In genomic region chr7:131371470-131371860, GRCm38 (mm10) we compare ENCODE assay signal across 9 mouse cellular contexts. TPM values are rescaled to one million over a fixed set of nuclear protein-coding genes. Genes with fewer than 3 reads are reported as not detected.
DNase-seq lines count a peak whose midpoint lies in the region; ATAC-seq and TF ChIP-seq lines count a peak whose summit lies in the region.
"Had no signal": no experiment of that assay in that cellular context is flagged by ENCODE, and none has a peak within 500 bp of the region (broad histone marks: within the 10 kb centered on the region; RNA-seq: fewer than 3 reads in every experiment).

No protein-coding gene starts in this region.

- peaks cover 14% of the 10 kb centered on the region for H3K36me3 ChIP-seq in heart, embryonic 14.5 days (ENCODE audit: control insufficient read depth, insufficient read depth, low read length)
- H3K36me3 ChIP-seq in MEL (ENCODE audit: control insufficient read depth in 1 of 2, insufficient read depth in 2 of 2, low read length in 2 of 2): peaks cover 0 to 15% of the 10 kb centered on the region in 2 experiments; a peak in 2 of 4 replicates
- peaks cover 19% of the 10 kb centered on the region for H3K36me3 ChIP-seq in hindbrain, embryonic 10.5 days

- DNase-seq in heart, postnatal 36 days: no peak
- DNase-seq in MEL (ENCODE audit: low read depth, low spot score): no peak
- no peak for DNase-seq in hindbrain, embryonic 10.5 days (ENCODE audit: low spot score)
- DNase-seq in left cerebral cortex, postnatal 4 days: no peak
- no peak for DNase-seq in urinary bladder, postnatal 4 days (ENCODE audit: low spot score in 2 of 2)
- no peak for DNase-seq in spleen, postnatal 14 days (ENCODE audit: low spot score in 2 of 2)

- H3K27me3 ChIP-seq in heart, embryonic 14.5 days (ENCODE audit: control insufficient read depth, insufficient read depth, low read length): no peaks in the 10 kb centered on the region; the same call in 1 of the 2 replicates
- no peaks in the 10 kb centered on the region for H3K27me3 ChIP-seq in MEL (ENCODE audit: control insufficient read depth in 1 of 2, insufficient read depth in 2 of 2, low read length in 2 of 2)
- H3K27me3 ChIP-seq in hindbrain, embryonic 10.5 days (ENCODE audit: insufficient read depth, poor library complexity, severe bottlenecking): no peaks in the 10 kb centered on the region

- H3K4me1 ChIP-seq in heart, embryonic 14.5 days (ENCODE audit: control insufficient read depth in 2 of 2, insufficient read depth in 2 of 2, low read length in 2 of 2): peaks cover 0 to 6% of the 10 kb centered on the region in 2 experiments; a peak in 3 of 4 replicates
- H3K4me1 ChIP-seq in MEL (ENCODE audit: control insufficient read depth in 1 of 2, insufficient read depth in 2 of 2, low read length in 2 of 2): peaks cover 2 to 16% of the 10 kb centered on the region in 2 experiments; a peak in 3 of 4 replicates
- peaks cover 16% of the 10 kb centered on the region for H3K4me1 ChIP-seq in hindbrain, embryonic 10.5 days (replicated peaks)

- H3K79me2 ChIP-seq in MEL (ENCODE audit: control insufficient read depth, insufficient read depth, low read length, poor library complexity): peaks cover 1% of the 10 kb centered on the region; the same call in 1 of the 2 replicates

- no peak for TF ChIP-seq POLR2A in MEL (IDR thresholded peaks at IDR 0.05; ENCODE audit: control insufficient read depth in 1 of 2, insufficient read depth in 1 of 2, low read depth in 1 of 2, low read length in 2 of 2, poor library complexity in 1 of 2)

- peak; percentile 33; the same call in 1 of the 2 replicates for ATAC-seq in heart, embryonic 14.5 days (ENCODE audit: insufficient number of reproducible peaks, insufficient read depth, low FRiP score, low read depth)
- ATAC-seq in megakaryocyte progenitor cell, adult 5-6 weeks (replicated peaks; ENCODE audit: poor library complexity): peak; percentile 23; the same call in 1 of the 2 replicates

- TF ChIP-seq CTCF in MEL (IDR thresholded peaks at IDR 0.05 in 2 of 3, conservative IDR thresholded peaks at IDR 0.05 in 1 of 3; ENCODE audit: control insufficient read depth in 1 of 3, insufficient read depth in 1 of 3, low read depth in 2 of 3, low read length in 3 of 3, poor library complexity in 1 of 3, severe bottlenecking in 1 of 3): no peak

- peak overlapping the region; percentile 65 for H3K4me2 ChIP-seq in heart, embryonic 14.5 days (ENCODE audit: low read length)

- no peaks in the 10 kb centered on the region for H3K9me3 ChIP-seq in heart, embryonic 14.5 days (ENCODE audit: control insufficient read depth, low read length)
- no peaks in the 10 kb centered on the region for H3K9me3 ChIP-seq in MEL (replicated peaks; ENCODE audit: insufficient read depth, low read length)
- no peaks in the 10 kb centered on the region for H3K9me3 ChIP-seq in hindbrain, embryonic 10.5 days

- peak overlapping the region; percentile 85 for H3K9ac ChIP-seq in heart, embryonic 14.5 days (ENCODE audit: low read length)
- peak overlapping the region; percentile 88 for H3K9ac ChIP-seq in MEL (ENCODE audit: control insufficient read depth, low read depth, low read length, poor library complexity, severe bottlenecking)

- TF ChIP-seq EP300 in MEL (IDR thresholded peaks at IDR 0.05; ENCODE audit: low read depth in 1 of 2, low read length in 2 of 2): no peak

- H3K4me3 ChIP-seq in heart, embryonic 14.5 days (ENCODE audit: control insufficient read depth in 1 of 2, insufficient read depth in 1 of 2, low read depth in 1 of 2, low read length in 2 of 2): peak overlapping the region; percentile 63 to 74
- peak overlapping the region; percentile 81 to 87 for H3K4me3 ChIP-seq in MEL (ENCODE audit: control insufficient read depth in 1 of 2, insufficient read depth in 1 of 2, low read depth in 2 of 2, low read length in 2 of 2)
- peak overlapping the region; percentile 63 for H3K4me3 ChIP-seq in hindbrain, embryonic 10.5 days

- 6% methylated on average over 9 of the region's 9 CpGs for WGBS in heart, embryonic 14.5 days
- 9% methylated on average over 9 of the region's 9 CpGs for WGBS in hindbrain, embryonic 10.5 days

- intact Hi-C loops in heart, postnatal 36 days (cut with DNase I): loop anchor here (5.0 kb wide), 2 partner anchors 181 to 511 kb away; no protein-coding TSS in a partner anchor
- intact Hi-C loops in left cerebral cortex, postnatal 4 days (cut with DNase I): no loop called here

- no peak for TF ChIP-seq RAD21 in MEL (IDR thresholded peaks at IDR 0.05; ENCODE audit: low read depth, low read length)

- H3K27ac ChIP-seq in heart, embryonic 14.5 days (replicated peaks in 1 of 2; ENCODE audit: control insufficient read depth in 1 of 2, insufficient read depth in 1 of 2, low read depth in 2 of 2, low read length in 2 of 2): peak overlapping the region; percentile 93
- peak overlapping the region; percentile 71 for H3K27ac ChIP-seq in MEL (ENCODE audit: control insufficient read depth, low read depth, low read length)
- H3K27ac ChIP-seq in hindbrain, embryonic 10.5 days: peak overlapping the region; percentile 92

TF ChIP-seq in MEL, 35 proteins besides CTCF, POLR2A, EP300 and RAD21 (continues in another document):
- TF ChIP-seq GATA1 (IDR thresholded peaks at IDR 0.05; ENCODE audit: low read depth, low read length) (peak; percentile 39; the same call in 1 of the 2 replicates), USF1 (IDR thresholded peaks at IDR 0.05; ENCODE audit: low read depth, low read length) (no peak), HCFC1 (IDR thresholded peaks at IDR 0.05; ENCODE audit: low read depth, low read length) (no peak), POLR2AphosphoS2 (IDR thresholded peaks at IDR 0.05; ENCODE audit: low read length) (no peak), MXI1 (IDR thresholded peaks at IDR 0.05; ENCODE audit: low read depth, low read length) (peak; percentile 13; the same call in 1 of the 2 replicates), SMC3 (IDR thresholded peaks at IDR 0.05; ENCODE audit: low read depth, low read length) (no peak), ELF1 (IDR thresholded peaks at IDR 0.05; ENCODE audit: low read depth, low read length) (no peak), ZKSCAN1 (IDR thresholded peaks at IDR 0.05; ENCODE audit: low read depth, low read length) (no peak), MAZ (IDR thresholded peaks at IDR 0.05; ENCODE audit: low read depth, low read length) (no peak), MYC (IDR thresholded peaks at IDR 0.05; ENCODE audit: low read depth, low read length) (0 out of 2 replicates have a peak, but pooled peaks have one; percentile 34)

RNA-seq across cellular contexts. Expression of gene Pstk, which starts 0.5 kb away (rescaled TPM):
- 88.8 and 98.9 TPM in 2 replicates for polyA plus RNA-seq in heart, embryonic 14.5 days (2014; fragmentation: Nextera tagmentation; extraction: Ambion mirVana)
- 10 to 100 TPM; 43.1 to 47.8 TPM for total RNA-seq in heart, postnatal 36 days (2021)
- 36.1 and 42.5 TPM in 2 replicates for total RNA-seq in MEL (2012; rRNA removed)
- polyA plus RNA-seq in MEL (2012; ENCODE audit: insufficient read depth in 1 of 2, insufficient read length in 2 of 2, low read depth in 1 of 2, low replicate concordance in 2 of 2, missing spikeins in 1 of 2): 10 to 100 TPM in 1 of 2 experiments, not detected in 1; 57.5 TPM
- polyA plus RNA-seq in hindbrain, embryonic 10.5 days (2016; fragmentation: Nextera tagmentation; extraction: Ambion mirVana): 68.1 and 70.9 TPM in 2 replicates
- 31.2 and 36.4 TPM in 2 replicates for total RNA-seq in megakaryocyte progenitor cell, adult 5-6 weeks (2015)
- total RNA-seq in megakaryocyte progenitor cell, adult 5-6 weeks (2017): 13.8 and 33.4 TPM in 2 replicates
- total RNA-seq in left cerebral cortex, postnatal 4 days (2021): 10 to 100 TPM; 22.7 to 25.2 TPM

RNA-seq across cellular contexts. Expression of gene 2310057M21Rik, which starts 8.9 kb away (rescaled TPM):
- 17.1 and 17.4 TPM in 2 replicates for polyA plus RNA-seq in heart, embryonic 14.5 days (2014; fragmentation: Nextera tagmentation; extraction: Ambion mirVana)
- total RNA-seq in heart, postnatal 36 days (2021): 10 to 100 TPM; 11.9 to 14.1 TPM
- total RNA-seq in MEL (2012; rRNA removed): 16.7 and 18.0 TPM in 2 replicates
- polyA plus RNA-seq in MEL (2012; ENCODE audit: insufficient read depth in 1 of 2, insufficient read length in 2 of 2, low read depth in 1 of 2, low replicate concordance in 2 of 2, missing spikeins in 1 of 2): 10 to 100 TPM in 1 of 2 experiments, not detected in 1; 33.0 TPM
- polyA plus RNA-seq in hindbrain, embryonic 10.5 days (2016; fragmentation: Nextera tagmentation; extraction: Ambion mirVana): 20.8 and 21.5 TPM in 2 replicates
- 11.0 and 21.7 TPM in 2 replicates for total RNA-seq in megakaryocyte progenitor cell, adult 5-6 weeks (2015)
- 5.6 and 8.7 TPM in 2 replicates for total RNA-seq in megakaryocyte progenitor cell, adult 5-6 weeks (2017)
- 10 to 100 TPM; 26.0 to 30.4 TPM for total RNA-seq in left cerebral cortex, postnatal 4 days (2021)

RNA-seq across cellular contexts. Expression of gene Fam24a, which starts 37.8 kb away (rescaled TPM):
- not detected in 2 replicates for polyA plus RNA-seq in heart, embryonic 14.5 days (2014; fragmentation: Nextera tagmentation; extraction: Ambion mirVana)
- not detected for total RNA-seq in heart, postnatal 36 days (2021)
- not detected in 2 replicates for total RNA-seq in MEL (2012; rRNA removed)
- not detected for polyA plus RNA-seq in MEL (2012; ENCODE audit: insufficient read depth in 1 of 2, insufficient read length in 2 of 2, low read depth in 1 of 2, low replicate concordance in 2 of 2, missing spikeins in 1 of 2)
- not detected in 2 replicates for polyA plus RNA-seq in hindbrain, embryonic 10.5 days (2016; fragmentation: Nextera tagmentation; extraction: Ambion mirVana)
- total RNA-seq in megakaryocyte progenitor cell, adult 5-6 weeks (2015): not detected in 2 replicates
- total RNA-seq in megakaryocyte progenitor cell, adult 5-6 weeks (2017): not detected in 2 replicates
- total RNA-seq in left cerebral cortex, postnatal 4 days (2021): not detected
- total RNA-seq: hematopoietic stem cell, adult 5-6 weeks had no signal

RNA-seq across cellular contexts. Expression of gene Ikzf5, which starts 38.9 kb away (rescaled TPM):
- 10.8 and 11.3 TPM in 2 replicates for polyA plus RNA-seq in heart, embryonic 14.5 days (2014; fragmentation: Nextera tagmentation; extraction: Ambion mirVana)
- 10 to 100 TPM; 34.2 to 37.2 TPM for total RNA-seq in heart, postnatal 36 days (2021)
- total RNA-seq in MEL (2012; rRNA removed): 8.3 and 8.8 TPM in 2 replicates
- polyA plus RNA-seq in MEL (2012; ENCODE audit: insufficient read depth in 1 of 2, insufficient read length in 2 of 2, low read depth in 1 of 2, low replicate concordance in 2 of 2, missing spikeins in 1 of 2): 10 to 100 TPM; 28.5 to 65.4 TPM
- 15.2 and 16.3 TPM in 2 replicates for polyA plus RNA-seq in hindbrain, embryonic 10.5 days (2016; fragmentation: Nextera tagmentation; extraction: Ambion mirVana)
- total RNA-seq in megakaryocyte progenitor cell, adult 5-6 weeks (2015): 27.7 and 30.6 TPM in 2 replicates
- total RNA-seq in megakaryocyte progenitor cell, adult 5-6 weeks (2017): 25.3 and 31.2 TPM in 2 replicates
- 10 to 100 TPM; 40.2 to 45.7 TPM for total RNA-seq in left cerebral cortex, postnatal 4 days (2021)

RNA-seq across cellular contexts. Expression of gene Acadsb, which starts 38.9 kb away (rescaled TPM):
- polyA plus RNA-seq in heart, embryonic 14.5 days (2014; fragmentation: Nextera tagmentation; extraction: Ambion mirVana): 91.6 and 98.3 TPM in 2 replicates
- total RNA-seq in heart, postnatal 36 days (2021): 100 to 1,000 TPM; 204 to 213 TPM
- total RNA-seq in MEL (2012; rRNA removed): 11.3 and 11.4 TPM in 2 replicates
- 10 to 100 TPM in 1 of 2 experiments, not detected in 1; 20.7 TPM for polyA plus RNA-seq in MEL (2012; ENCODE audit: insufficient read depth in 1 of 2, insufficient read length in 2 of 2, low read depth in 1 of 2, low replicate concordance in 2 of 2, missing spikeins in 1 of 2)
- polyA plus RNA-seq in hindbrain, embryonic 10.5 days (2016; fragmentation: Nextera tagmentation; extraction: Ambion mirVana): 63.0 and 68.4 TPM in 2 replicates
- 27.5 and 27.8 TPM in 2 replicates for total RNA-seq in megakaryocyte progenitor cell, adult 5-6 weeks (2015)
- total RNA-seq in megakaryocyte progenitor cell, adult 5-6 weeks (2017): 39.9 and 46.6 TPM in 2 replicates
- 10 to 100 TPM; 81.7 to 88.6 TPM for total RNA-seq in left cerebral cortex, postnatal 4 days (2021)
